Mouse (Mus musculus) forebrain, embryonic 11.5 days (tissue): Measurements from ENCODE around the gene Gm49405. TPM values are rescaled to one million over a fixed set of nuclear protein-coding genes. Genes with fewer than 3 reads are reported as not detected.

Experiments
- ATAC-seq: fragments of 200-750 bp; cut with Nextera tagmentation; replicated peaks from 2 replicates; pipeline ENCODE4 v1.8.0; 2017; ENCODE audit warnings: moderate TSS enrichment; ENCODE audit not compliant: low FRiP score
- DNase-seq: peaks from one replicate; pipeline ENCODE4 v3.0.0-alpha.2; 2017; ENCODE audit warnings: low spot score
- H3K27ac ChIP-seq: fragments of 300-500 bp; sonication (generic); 2 replicates; pipeline ENCODE4 v1.5.1; 2014; ENCODE audit warnings: low read depth, low read length
- H3K27me3 ChIP-seq: fragments of 300-500 bp; sonication (generic); 2 replicates; pipeline ENCODE4 v1.6.1; 2014; ENCODE audit warnings: mild to moderate bottlenecking, low read length, mixed read lengths; ENCODE audit not compliant: control insufficient read depth, insufficient read depth
- H3K36me3 ChIP-seq: fragments of 300-500 bp; sonication (generic); 2 replicates; pipeline ENCODE4 v1.6.1; 2014; ENCODE audit warnings: mild to moderate bottlenecking, low read length, moderate library complexity, mixed read lengths; ENCODE audit not compliant: control insufficient read depth, insufficient read depth
- H3K4me1 ChIP-seq: fragments of 300-500 bp; sonication (generic); replicated peaks from 2 replicates; pipeline ENCODE4 v1.6.1; 2014; ENCODE audit warnings: low read length, mixed read lengths; ENCODE audit not compliant: control insufficient read depth, insufficient read depth
- H3K4me2 ChIP-seq: fragments of 300-500 bp; sonication (generic); 2 replicates; pipeline ENCODE4 v1.6.1; 2014; ENCODE audit warnings: low read depth, mild to moderate bottlenecking, low read length, moderate library complexity, mixed read lengths; ENCODE audit not compliant: severe bottlenecking
- H3K4me3 ChIP-seq: fragments of 300-500 bp; sonication (generic); 2 replicates; pipeline ENCODE4 v1.5.1; 2014; ENCODE audit warnings: low read depth, low read length
- H3K9ac ChIP-seq: fragments of 300-500 bp; sonication (generic); 2 replicates; pipeline ENCODE4 v1.6.1; 2014; ENCODE audit warnings: low read length
- H3K9me3 ChIP-seq: fragments of 300-500 bp; sonication (generic); 2 replicates; pipeline ENCODE4 v1.6.1; 2016; ENCODE audit warnings: low read length, mixed read lengths; ENCODE audit not compliant: control insufficient read depth
- WGBS: fragments of 180-500 bp; shearing (Covaris S2); extraction: QIAGEN DNeasy Blood & Tissue Kit; methylation state at CpG from one replicate; pipeline ENCODE4 v1.1.7; 2014; 5-methylcytosine and 5-hydroxymethylcytosine counted together
- polyA plus RNA-seq: library from polyadenylated mRNA; unstranded; fragments of >200 nt; fragmentation: Nextera tagmentation; extraction: Ambion mirVana; gene quantifications from 2 replicates; pipeline ENCODE4 v1.2.1, GENCODE M21; 2014

The Gm49405 gene
- polyA plus RNA-seq, 1 experiment from 2014 or later: 3.0 TPM

- Histone ChIP-seq H3K27me3 (no peaks in the 10 kb centered on the region), H3K4me2 (peak overlapping the region; percentile 90), H3K36me3 (no peaks in the 10 kb centered on the region), H3K27ac (peak overlapping the region; percentile 96), H3K4me1 (peaks cover 2% of the 10 kb centered on the region; the same call in 1 of the 2 replicates), H3K9me3 (no peaks in the 10 kb centered on the region), H3K4me3 (peak overlapping the region; percentile 73), H3K9ac (peak overlapping the region; percentile 89)
- DNase-seq: no peak
- WGBS: 17% methylated on average over 17 of the region's 17 CpGs
- ATAC-seq: peak; percentile 23; the same call in 1 of the 2 replicates
These were observed 611 bp downstream of the Gm49405 start for GRCm38 (mm10) chr19:4000949-4001525.

- Histone ChIP-seq H3K4me3 (no peak overlapping the region), H3K27ac (no peak overlapping the region), H3K9me3 (no peaks in the 10 kb centered on the region), H3K9ac (no peak overlapping the region), H3K36me3 (no peaks in the 10 kb centered on the region), H3K4me2 (no peak overlapping the region), H3K4me1 (peaks cover 2% of the 10 kb centered on the region; the same call in 1 of the 2 replicates), H3K27me3 (no peaks in the 10 kb centered on the region)
- DNase-seq (no peak), ATAC-seq (no peak)
- 93% methylated on average over 5 of the region's 5 CpGs for WGBS
These were observed 1.3 kb downstream of the Gm49405 start for GRCm38 (mm10) chr19:4001752-4002151.

GRCm38 (mm10) chr19:4003112-4003511 is 2.7 kb downstream of the Gm49405 start, which contains the start of gene Doc2g:
Gene Doc2g (plus strand): TSS chr19:4003313.
- no peaks in the 10 kb centered on the region; the same call in 1 of the 2 replicates for H3K36me3 ChIP-seq
- H3K27ac ChIP-seq: no peak within 1 kb of the TSS
- no peaks in the 10 kb centered on the region for H3K27me3 ChIP-seq
- DNase-seq: no peak
- 80% methylated on average over 1 of the region's 1 CpGs for WGBS
- peaks cover 2% of the 10 kb centered on the region; the same call in 1 of the 2 replicates for H3K4me1 ChIP-seq
- no peak within 1 kb of the TSS for H3K4me3 ChIP-seq
- no peak within 1 kb of the TSS for H3K9ac ChIP-seq
- no peaks in the 10 kb centered on the region for H3K9me3 ChIP-seq
- no peak for ATAC-seq
- H3K4me2 ChIP-seq: no peak within 1 kb of the TSS

- Histone ChIP-seq H3K36me3 (no peaks in the 10 kb centered on the region; the same call in 1 of the 2 replicates), H3K4me3 (no peak overlapping the region), H3K9me3 (no peaks in the 10 kb centered on the region), H3K9ac (no peak overlapping the region), H3K27me3 (no peaks in the 10 kb centered on the region), H3K4me2 (no peak overlapping the region), H3K27ac (no peak overlapping the region), H3K4me1 (peaks cover 2% of the 10 kb centered on the region; the same call in 1 of the 2 replicates)
- WGBS: 86% methylated on average over 12 of the region's 12 CpGs
- ATAC-seq: no peak
- no peak for DNase-seq
These were observed 3.2 kb downstream of the Gm49405 start for GRCm38 (mm10) chr19:4003641-4004040.

GRCm38 (mm10) chr19:4004331-4004730 is 3.9 kb downstream of the Gm49405 start:
- 88% methylated on average over 15 of the region's 15 CpGs for WGBS
- Histone ChIP-seq H3K27me3 (no peaks in the 10 kb centered on the region), H3K36me3 (no peaks in the 10 kb centered on the region; the same call in 1 of the 2 replicates), H3K4me2 (no peak overlapping the region), H3K4me1 (peaks cover 2% of the 10 kb centered on the region; the same call in 1 of the 2 replicates), H3K9ac (no peak overlapping the region), H3K4me3 (no peak overlapping the region), H3K9me3 (no peaks in the 10 kb centered on the region), H3K27ac (no peak overlapping the region)
- no peak for DNase-seq
- ATAC-seq: no peak

GRCm38 (mm10) chr19:4005091-4005490 is 4.7 kb downstream of the Gm49405 start:
- H3K27me3 ChIP-seq: no peaks in the 10 kb centered on the region
- no peak overlapping the region for H3K27ac ChIP-seq
- no peak overlapping the region for H3K4me3 ChIP-seq
- DNase-seq (no peak), ATAC-seq (no peak)
- 95% methylated on average over 9 of the region's 9 CpGs for WGBS
- H3K4me2 ChIP-seq: no peak overlapping the region
- H3K9me3 ChIP-seq: no peaks in the 10 kb centered on the region
- no peaks in the 10 kb centered on the region; the same call in 1 of the 2 replicates for H3K4me1 ChIP-seq
- H3K36me3 ChIP-seq: no peaks in the 10 kb centered on the region; the same call in 1 of the 2 replicates
- no peak overlapping the region for H3K9ac ChIP-seq

- no peak for ATAC-seq
- DNase-seq: no peak
- WGBS: 95% methylated on average over 8 of the region's 8 CpGs
- Histone ChIP-seq H3K4me2 (no peak overlapping the region), H3K27me3 (no peaks in the 10 kb centered on the region), H3K9me3 (no peaks in the 10 kb centered on the region), H3K4me1 (no peaks in the 10 kb centered on the region; the same call in 1 of the 2 replicates), H3K36me3 (no peaks in the 10 kb centered on the region; the same call in 1 of the 2 replicates), H3K27ac (no peak overlapping the region), H3K9ac (no peak overlapping the region), H3K4me3 (no peak overlapping the region)
These were observed 5.5 kb downstream of the Gm49405 start for GRCm38 (mm10) chr19:4005971-4006370.

GRCm38 (mm10) chr19:4011086-4011485 is 10.7 kb downstream of the Gm49405 start:
- ATAC-seq: no peak
- H3K4me2 ChIP-seq: no peak overlapping the region
- H3K4me3 ChIP-seq: no peak overlapping the region
- H3K9me3 ChIP-seq: no peaks in the 10 kb centered on the region
- 95% methylated on average over 5 of the region's 5 CpGs for WGBS
- no peak overlapping the region for H3K9ac ChIP-seq
- H3K27me3 ChIP-seq: no peaks in the 10 kb centered on the region
- no peak for DNase-seq
- H3K36me3 ChIP-seq: no peaks in the 10 kb centered on the region; the same call in 1 of the 2 replicates
- no peak overlapping the region for H3K27ac ChIP-seq
- H3K4me1 ChIP-seq: peaks cover 5% of the 10 kb centered on the region; the same call in 1 of the 2 replicates
